In the genomic region with DNA sequence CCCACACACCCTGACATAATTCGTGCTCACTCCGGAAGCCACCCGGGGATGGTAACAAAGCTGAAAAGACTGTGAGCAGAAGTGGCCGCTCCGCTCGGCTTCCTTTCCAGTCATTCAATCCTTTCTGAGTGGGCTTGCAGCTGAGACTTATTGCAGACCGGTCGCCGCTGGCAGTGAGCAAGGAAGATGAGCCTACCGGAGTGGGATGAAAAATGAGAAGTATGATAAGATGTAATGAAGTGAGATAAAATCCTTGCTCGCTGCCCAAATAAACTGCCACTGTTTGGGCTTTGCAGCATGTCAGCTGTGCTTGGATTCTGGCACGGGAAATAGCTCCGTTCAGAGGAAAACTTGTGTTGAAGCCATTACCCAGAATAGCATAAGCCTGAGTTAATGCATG, we compare ENCODE assay signal across 10 mouse cellular contexts.
DNase-seq lines count a peak whose midpoint lies in the region; TF ChIP-seq lines count a peak whose summit lies in the region.
"Had no signal": no experiment of that assay in that cellular context is flagged by ENCODE, and none has a peak within 500 bp of the region (broad histone marks: within the 10 kb centered on the region; RNA-seq: fewer than 3 reads in every experiment).

No protein-coding gene starts in this region.

- no peak for TF ChIP-seq CTCF in testis, adult 2 months (IDR thresholded peaks at IDR 0.05; ENCODE audit: control insufficient read depth, insufficient read depth, insufficient replicate concordance, low read depth, low read length)

- H3K27me3 ChIP-seq in testis, adult 2 months (ENCODE audit: control insufficient read depth, insufficient read depth, low read length) = no peaks in the 10 kb centered on the region
- H3K27me3 ChIP-seq: neural tube, embryonic 13.5 days had no signal

- H3K36me3 ChIP-seq in testis, adult 2 months (ENCODE audit: control insufficient read depth, insufficient read depth, low read length) = no peaks in the 10 kb centered on the region
- H3K36me3 ChIP-seq: neural tube, embryonic 13.5 days had no signal

- TF ChIP-seq POLR2A in testis, adult 2 months (IDR thresholded peaks at IDR 0.05; ENCODE audit: control insufficient read depth, low read depth, low read length) = no peak

- intact Hi-C loops in left cerebral cortex, postnatal 4 days (cut with DNase I) = no loop called here

- peak; percentile 1 for DNase-seq in embryo, embryonic 10.5 days (ENCODE audit: low spot score)
- no peak for DNase-seq in embryo, embryonic 10 days (ENCODE audit: low spot score)
- DNase-seq in testis, postnatal 14 days (ENCODE audit: low spot score) = no peak
- DNase-seq in left cerebral cortex, postnatal 4 days = peak; percentile 53
- no peak for DNase-seq in gastrocnemius, postnatal 4 days (ENCODE audit: low spot score in 2 of 2)
- DNase-seq in urinary bladder, adult 2 months (ENCODE audit: low spot score) = no peak
- DNase-seq in heart, postnatal 4 days = no peak
- DNase-seq: adrenal gland, postnatal 14 days had no signal

- H3K4me3 ChIP-seq in testis, adult 2 months (ENCODE audit: control insufficient read depth, low read depth, low read length) = peak overlapping the region; percentile 21; the same call in 1 of the 2 replicates
- H3K4me3 ChIP-seq: neural tube, embryonic 13.5 days had no signal

- no peaks in the 10 kb centered on the region for H3K4me1 ChIP-seq in testis, adult 2 months (ENCODE audit: control insufficient read depth, insufficient read depth, low read length)
- H3K4me1 ChIP-seq: neural tube, embryonic 13.5 days had no signal

- H3K27ac ChIP-seq in testis, adult 2 months (ENCODE audit: control insufficient read depth, insufficient read depth, low read depth, low read length) = no peak overlapping the region
- H3K27ac ChIP-seq: neural tube, embryonic 13.5 days had no signal

Comparison
In these comparisons a context has a peak if more than half of its experiments do, and no peak if none do; other contexts are left out.
1. DNase-seq: peak in embryo, embryonic 10.5 days (single experiment) and left cerebral cortex, postnatal 4 days (single experiment); none in embryo, embryonic 10 days (single experiment), testis, postnatal 14 days (single experiment), gastrocnemius, postnatal 4 days (0 of 2), urinary bladder, adult 2 months (single experiment) and heart, postnatal 4 days (single experiment).